Mouse (Mus musculus) midbrain, postnatal 0 days (tissue): Measurements from ENCODE around the gene St7. TPM values are rescaled to one million over a fixed set of nuclear protein-coding genes. Genes with fewer than 3 reads are reported as not detected.

Experiments
- ATAC-seq: fragments of 200-750 bp; cut with Nextera tagmentation; 2 replicates; pipeline ENCODE4 v1.8.0; 2017; ENCODE audit warnings: moderate number of reproducible peaks, mild to moderate bottlenecking, moderate TSS enrichment, moderate library complexity; ENCODE audit not compliant: low FRiP score
- DNase-seq: peaks from one replicate; pipeline ENCODE4 v3.0.0-alpha.2; 2015; ENCODE audit warnings: low spot score
- H3K27ac ChIP-seq: fragments of 300-500 bp; sonication (generic); 2 replicates; pipeline ENCODE4 v1.5.1; 2014; ENCODE audit warnings: low read depth, mild to moderate bottlenecking, low read length, mixed read lengths
- H3K27me3 ChIP-seq: fragments of 300-500 bp; sonication (generic); 2 replicates; pipeline ENCODE4 v1.6.1; 2014; ENCODE audit warnings: low read length, control low read depth, mixed read lengths; ENCODE audit not compliant: insufficient read depth
- H3K36me3 ChIP-seq: fragments of 300-500 bp; sonication (generic); 2 replicates; pipeline ENCODE4 v1.6.1; 2014; ENCODE audit warnings: low read length, control low read depth, mixed read lengths; ENCODE audit not compliant: insufficient read depth
- H3K4me1 ChIP-seq: fragments of 300-500 bp; sonication (generic); 2 replicates; pipeline ENCODE4 v1.6.1; 2014; ENCODE audit warnings: mild to moderate bottlenecking, control low read depth, antibody characterized with exemption, low read length, mixed read lengths; ENCODE audit not compliant: insufficient read depth
- H3K4me2 ChIP-seq: fragments of 300-500 bp; sonication (generic); 2 replicates; pipeline ENCODE4 v1.6.1; 2014; ENCODE audit warnings: low read depth, mild to moderate bottlenecking, low read length, mixed read lengths; ENCODE audit not compliant: poor library complexity, severe bottlenecking
- H3K4me3 ChIP-seq: fragments of 300-500 bp; sonication (generic); 2 replicates; pipeline ENCODE4 v1.5.1; 2014; ENCODE audit warnings: low read depth, mild to moderate bottlenecking, low read length, moderate library complexity
- H3K9ac ChIP-seq: fragments of 300-500 bp; sonication (generic); replicated peaks from 2 replicates; pipeline ENCODE4 v1.6.1; 2014; ENCODE audit warnings: mild to moderate bottlenecking, low read length, moderate library complexity, mixed read lengths; ENCODE audit not compliant: poor library complexity, severe bottlenecking
- H3K9me3 ChIP-seq: fragments of 300-500 bp; sonication (generic); 2 replicates; pipeline ENCODE4 v1.6.1; 2016; ENCODE audit warnings: low read length, control low read depth
- CTCF ChIP-seq: IDR thresholded peaks from 2 replicates; pipeline ENCODE4 v1.5.1; 2016; ENCODE audit warnings: antibody characterized with exemption, mild to moderate bottlenecking
- WGBS: fragments of 180-500 bp; shearing (Covaris S2); extraction: QIAGEN DNeasy Blood & Tissue Kit; methylation state at CpG from one replicate; pipeline ENCODE4 v1.1.7; 2014; 5-methylcytosine and 5-hydroxymethylcytosine counted together
- polyA plus RNA-seq: library from polyadenylated mRNA; unstranded; fragments of >200 nt; fragmentation: Nextera tagmentation; extraction: Ambion mirVana; gene quantifications from 2 replicates; pipeline ENCODE4 v1.2.1, GENCODE M21; 2015
- total RNA-seq: library from RNA; depleted of rRNA; stranded (reverse); fragments of >200 nt; gene quantifications from 2 replicates; pipeline ENCODE4 v1.2.3, GENCODE M21; 2014

St7 gene
- total and polyA plus RNA-seq, 2 experiments from 2014 or later = 39.4 to 69.5 TPM

DNA sequence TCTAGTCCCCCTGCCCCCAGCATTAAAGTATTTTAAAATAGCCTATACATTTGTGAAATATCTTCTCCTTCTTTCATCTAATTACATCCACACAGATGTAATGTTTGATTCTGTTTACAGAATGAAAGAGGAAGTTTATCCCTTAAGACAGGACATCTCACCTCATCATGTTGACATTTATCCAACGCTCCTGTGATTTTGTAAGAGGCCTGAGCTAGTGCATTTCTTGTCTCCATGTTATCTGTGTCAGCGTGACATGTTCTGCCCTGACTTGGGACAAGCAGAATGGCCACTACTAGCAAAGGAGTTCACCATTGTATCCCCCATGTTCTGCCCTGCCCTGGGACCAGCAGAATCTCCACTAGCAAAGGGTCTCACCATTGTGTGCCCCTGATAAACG, 270.7 kb downstream of the St7 start:
- 81% methylated on average over 3 of the region's 3 CpGs for WGBS
- no peaks in the 10 kb centered on the region for H3K27me3 ChIP-seq
- no peaks in the 10 kb centered on the region for H3K9me3 ChIP-seq
- no peaks in the 10 kb centered on the region for H3K4me1 ChIP-seq
- TF ChIP-seq CTCF = no peak
- no peak overlapping the region for H3K9ac ChIP-seq
- DNase-seq (no peak), ATAC-seq (no peak)
- no peak overlapping the region for H3K4me3 ChIP-seq
- H3K4me2 ChIP-seq = no peak overlapping the region
- no peak overlapping the region for H3K27ac ChIP-seq
- H3K36me3 ChIP-seq = no peaks in the 10 kb centered on the region

DNA sequence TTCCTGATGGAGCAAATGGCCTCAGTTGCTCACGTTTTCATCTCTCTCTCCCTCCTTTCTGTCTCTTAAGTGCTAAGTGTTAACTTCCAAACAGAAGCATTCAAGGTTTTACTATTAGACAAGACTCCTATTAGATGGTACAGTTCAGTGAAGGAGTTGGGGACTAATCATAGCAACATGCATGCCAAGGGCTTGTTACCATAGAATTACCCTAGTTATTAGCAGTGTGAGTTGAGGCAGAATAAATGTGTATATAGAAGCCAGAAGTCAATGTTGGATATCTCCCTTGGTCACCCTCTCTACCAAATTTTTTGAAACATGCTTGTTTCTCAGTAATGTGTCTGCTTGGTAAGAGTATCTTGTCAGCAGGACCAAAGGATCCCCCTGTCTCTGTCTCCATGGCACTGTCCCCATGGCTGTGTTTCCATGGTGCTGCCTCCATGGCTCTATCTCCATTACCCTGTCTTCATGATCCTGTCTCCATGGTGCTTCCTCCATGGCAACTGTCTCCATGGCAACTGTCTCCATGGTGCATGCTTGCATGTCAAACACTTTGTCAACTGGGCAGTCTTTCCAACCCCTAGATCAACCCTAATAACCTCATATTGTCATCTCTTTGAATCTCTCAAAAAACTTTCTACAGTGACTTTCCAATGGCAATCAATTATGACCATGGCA, 275.9 kb downstream of the St7 start:
- DNase-seq = peak; percentile 75
- no peak overlapping the region for H3K4me3 ChIP-seq
- TF ChIP-seq CTCF = no peak
- H3K4me2 ChIP-seq = no peak overlapping the region
- no peak overlapping the region for H3K27ac ChIP-seq
- no peaks in the 10 kb centered on the region for H3K27me3 ChIP-seq
- H3K9me3 ChIP-seq = no peaks in the 10 kb centered on the region
- no peaks in the 10 kb centered on the region for H3K4me1 ChIP-seq
- H3K9ac ChIP-seq = no peak overlapping the region
- no peaks in the 10 kb centered on the region for H3K36me3 ChIP-seq
- peak; percentile 86 for ATAC-seq
- 67% methylated on average over 1 of the region's 1 CpGs for WGBS

DNA sequence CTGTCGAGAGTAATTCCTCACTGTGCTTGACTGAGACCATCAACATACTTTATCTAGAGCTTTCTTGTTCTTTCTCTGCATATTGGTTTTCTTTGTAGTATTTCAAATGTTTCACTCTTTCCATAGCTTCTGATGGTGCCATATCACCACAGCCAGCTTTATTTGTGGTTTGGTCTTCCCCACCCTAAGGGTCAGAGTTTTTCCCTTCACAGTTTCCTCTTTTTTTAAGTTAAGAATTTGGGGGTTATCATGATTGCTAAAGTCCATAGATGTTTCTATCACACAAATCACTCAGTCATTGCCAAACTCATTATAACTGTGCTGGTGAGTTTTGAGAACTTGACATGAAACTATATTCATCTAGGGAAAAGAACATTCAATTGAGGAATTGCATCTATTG, 277.1 kb downstream of the St7 start:
- Histone ChIP-seq H3K36me3 (no peaks in the 10 kb centered on the region), H3K4me2 (no peak overlapping the region), H3K9me3 (no peaks in the 10 kb centered on the region), H3K27ac (no peak overlapping the region), H3K9ac (no peak overlapping the region), H3K4me1 (no peaks in the 10 kb centered on the region), H3K27me3 (no peaks in the 10 kb centered on the region), H3K4me3 (no peak overlapping the region)
- WGBS = 90% methylated on average over 1 of the region's 1 CpGs
- ATAC-seq = no peak
- no peak for DNase-seq
- TF ChIP-seq CTCF = no peak

DNA sequence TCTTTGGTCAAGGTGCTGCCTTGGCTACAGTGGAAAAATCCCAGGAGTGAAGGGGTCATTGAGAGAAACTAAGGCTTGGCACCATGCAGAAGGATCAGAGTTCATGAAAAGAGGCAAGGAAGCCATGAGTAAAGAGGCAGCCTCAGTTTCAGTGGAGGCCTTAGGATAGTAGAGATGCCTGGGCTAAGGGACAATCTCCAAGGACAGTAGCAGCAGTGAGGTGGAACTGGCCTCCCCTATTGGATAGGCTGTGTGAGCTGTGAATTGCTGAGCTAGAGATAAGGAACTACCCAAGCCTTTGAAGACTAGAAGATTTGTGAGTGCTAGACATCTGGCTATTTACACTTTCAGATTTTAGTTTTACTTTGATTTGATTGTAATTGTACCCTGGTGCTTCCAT, 278.7 kb downstream of the St7 start:
- no peak for DNase-seq
- Histone ChIP-seq H3K4me2 (no peak overlapping the region), H3K4me1 (no peaks in the 10 kb centered on the region), H3K27ac (no peak overlapping the region), H3K9me3 (no peaks in the 10 kb centered on the region), H3K36me3 (no peaks in the 10 kb centered on the region), H3K27me3 (no peaks in the 10 kb centered on the region), H3K9ac (no peak overlapping the region), H3K4me3 (no peak overlapping the region)
- no peak for TF ChIP-seq CTCF
- ATAC-seq = no peak

DNA sequence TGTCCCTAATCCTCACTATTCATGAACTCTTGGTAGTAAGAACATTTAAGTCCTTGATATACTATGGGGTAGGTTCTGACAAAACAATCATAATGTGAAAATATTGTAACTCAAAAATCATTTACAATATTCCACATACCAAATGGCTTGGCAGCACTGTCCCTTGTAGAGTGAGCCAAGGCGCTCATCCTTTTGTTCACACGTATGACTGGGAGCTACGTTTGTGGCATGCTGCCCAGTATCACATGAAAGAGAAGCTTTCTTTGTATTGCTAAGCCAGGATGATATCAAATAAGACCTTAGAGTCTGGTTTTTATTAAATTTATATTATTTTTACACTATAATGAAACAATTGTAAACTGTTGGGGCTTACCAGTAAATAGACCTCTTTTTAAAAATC, 281.7 kb downstream of the St7 start:
- H3K4me2 ChIP-seq = no peak overlapping the region
- no peak overlapping the region for H3K9ac ChIP-seq
- no peak overlapping the region for H3K4me3 ChIP-seq
- no peaks in the 10 kb centered on the region for H3K9me3 ChIP-seq
- no peaks in the 10 kb centered on the region for H3K4me1 ChIP-seq
- H3K27me3 ChIP-seq = no peaks in the 10 kb centered on the region
- ATAC-seq (no peak), DNase-seq (peak; percentile 56)
- TF ChIP-seq CTCF = no peak
- no peak overlapping the region for H3K27ac ChIP-seq
- WGBS = 60% methylated on average over 3 of the region's 3 CpGs
- H3K36me3 ChIP-seq = no peaks in the 10 kb centered on the region

DNA sequence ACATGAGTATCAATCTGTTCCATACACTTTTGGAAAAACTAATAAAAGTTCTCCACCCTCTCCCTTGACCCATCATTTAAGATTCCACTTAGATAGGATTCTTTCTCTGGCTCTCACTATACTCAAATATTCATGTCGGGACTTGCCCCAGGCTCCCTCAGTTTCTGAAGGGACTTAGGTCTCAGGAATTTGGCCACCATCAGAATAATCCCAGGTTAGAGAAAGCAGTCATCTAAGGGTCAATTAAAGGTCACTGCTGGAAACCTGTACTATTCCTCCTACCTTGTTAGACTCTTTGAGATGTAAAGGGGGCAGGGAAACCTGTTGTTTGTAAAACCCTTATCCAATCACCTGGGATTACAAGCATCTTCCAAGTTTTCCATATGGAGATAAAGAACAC, 284.4 kb downstream of the St7 start:
- no peak for TF ChIP-seq CTCF
- WGBS = 66% methylated on average over 1 of the region's 1 CpGs
- ATAC-seq (no peak), DNase-seq (no peak)
- H3K27me3 ChIP-seq = no peaks in the 10 kb centered on the region
- H3K9me3 ChIP-seq = no peaks in the 10 kb centered on the region
- H3K9ac ChIP-seq = no peak overlapping the region
- no peak overlapping the region for H3K27ac ChIP-seq
- H3K36me3 ChIP-seq = no peaks in the 10 kb centered on the region
- no peak overlapping the region for H3K4me2 ChIP-seq
- no peaks in the 10 kb centered on the region for H3K4me1 ChIP-seq
- no peak overlapping the region for H3K4me3 ChIP-seq
